Mouse (Mus musculus): ENCODE measurements at regions not wholly inside any gene's neighbourhood (a gene's known extent, or its start where the extent isn't known, plus 50 kb on each side); places are given as distances from the start of the nearest gene placed in this dataset.

GRCm38 (mm10) chr11:57952619-57953018 lies 56.2 kb upstream of the Larp1 start:
- H3K4me3 ChIP-seq (ENCODE audit: low read depth, low read length): no peak overlapping the region
- WGBS: 58% methylated on average over 3 of the region's 3 CpGs
- no peaks in the 10 kb centered on the region for H3K27me3 ChIP-seq (replicated peaks; ENCODE audit: insufficient read depth, low read length)
- DNase-seq (ENCODE audit: low spot score) (no peak), ATAC-seq (no peak)
- H3K9ac ChIP-seq (replicated peaks; ENCODE audit: low read depth): no peak overlapping the region
- H3K4me2 ChIP-seq (replicated peaks; ENCODE audit: low read depth, low read length): no peak overlapping the region
- H3K4me1 ChIP-seq (ENCODE audit: insufficient read depth, low read depth, low read length): no peaks in the 10 kb centered on the region
- TF ChIP-seq CTCF (IDR thresholded peaks at IDR 0.05) (no peak), EP300 (IDR thresholded peaks at IDR 0.05) (no peak)
- H3K36me3 ChIP-seq (ENCODE audit: insufficient read depth, low read length): no peaks in the 10 kb centered on the region
- no peaks in the 10 kb centered on the region for H3K9me3 ChIP-seq (ENCODE audit: low read length)
- no peak overlapping the region for H3K27ac ChIP-seq (ENCODE audit: low read length)

DNA sequence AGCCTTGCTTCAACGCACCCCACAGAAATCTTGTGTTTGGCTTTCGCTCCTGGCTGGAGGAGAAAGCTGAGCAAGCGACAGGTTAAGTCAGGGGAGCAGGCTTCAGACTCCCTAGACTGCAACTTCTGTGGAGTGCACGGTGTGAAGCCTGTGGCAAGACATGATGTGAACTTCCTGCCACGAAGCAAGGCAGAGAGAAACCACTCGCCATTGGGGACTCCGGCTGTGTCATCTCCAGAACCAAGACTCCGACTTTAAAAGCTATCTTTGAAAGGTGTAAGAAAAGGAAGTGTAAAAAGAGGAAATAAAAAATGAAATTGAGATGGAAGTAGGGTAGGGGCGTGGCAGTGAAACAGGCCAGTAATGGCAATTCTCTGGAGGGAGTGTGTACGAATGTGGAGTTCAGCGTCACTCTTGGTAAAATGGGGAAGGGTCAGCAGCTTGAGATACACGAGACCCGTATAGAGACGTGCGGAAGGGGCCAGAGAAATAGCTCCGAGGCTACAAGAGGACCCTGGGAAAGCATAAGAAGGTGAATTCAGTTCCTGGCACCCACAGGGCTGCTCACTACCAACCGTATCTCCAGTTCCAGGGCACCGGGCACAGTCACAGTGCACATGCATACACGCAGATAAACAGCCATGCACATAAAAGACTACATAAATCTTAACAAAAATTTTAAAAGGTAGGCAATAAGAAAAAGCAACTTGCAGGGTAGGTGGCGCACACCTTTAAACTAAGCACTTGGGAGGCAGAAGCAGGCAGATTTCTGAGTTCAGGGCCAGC lies 57.1 kb upstream of the Larp1 start:
- Histone ChIP-seq H3K4me1 (ENCODE audit: insufficient read depth, low read depth, low read length) (no peaks in the 10 kb centered on the region), H3K36me3 (ENCODE audit: insufficient read depth, low read length) (no peaks in the 10 kb centered on the region), H3K9ac (replicated peaks; ENCODE audit: low read depth) (no peak overlapping the region), H3K9me3 (ENCODE audit: low read length) (no peaks in the 10 kb centered on the region), H3K27me3 (replicated peaks; ENCODE audit: insufficient read depth, low read length) (no peaks in the 10 kb centered on the region), H3K4me2 (replicated peaks; ENCODE audit: low read depth, low read length) (no peak overlapping the region), H3K27ac (ENCODE audit: low read length) (no peak overlapping the region), H3K4me3 (ENCODE audit: low read depth, low read length) (no peak overlapping the region)
- no peak for DNase-seq (ENCODE audit: low spot score)
- no peak for TF ChIP-seq CTCF (IDR thresholded peaks at IDR 0.05)
- no peak for ATAC-seq
- 73% methylated on average over 20 of the region's 20 CpGs for WGBS

GRCm38 (mm10) chr11:57950989-57951388 lies 57.9 kb upstream of the Larp1 start:
- H3K27ac ChIP-seq (ENCODE audit: low read length): no peak overlapping the region
- no peak overlapping the region for H3K4me3 ChIP-seq (ENCODE audit: low read depth, low read length)
- 3% methylated on average over 4 of the region's 4 CpGs for WGBS
- peak; percentile 70 for DNase-seq (ENCODE audit: low spot score)
- no peaks in the 10 kb centered on the region for H3K4me1 ChIP-seq (ENCODE audit: insufficient read depth, low read depth, low read length)
- peak; percentile 87 for TF ChIP-seq CTCF (IDR thresholded peaks at IDR 0.05)
- TF ChIP-seq EP300 (IDR thresholded peaks at IDR 0.05): no peak
- ATAC-seq: no peak
- no peaks in the 10 kb centered on the region for H3K9me3 ChIP-seq (ENCODE audit: low read length)
- H3K27me3 ChIP-seq (replicated peaks; ENCODE audit: insufficient read depth, low read length): no peaks in the 10 kb centered on the region
- no peak overlapping the region for H3K9ac ChIP-seq (replicated peaks; ENCODE audit: low read depth)
- no peak overlapping the region for H3K4me2 ChIP-seq (replicated peaks; ENCODE audit: low read depth, low read length)
- H3K36me3 ChIP-seq (ENCODE audit: insufficient read depth, low read length): no peaks in the 10 kb centered on the region

DNA sequence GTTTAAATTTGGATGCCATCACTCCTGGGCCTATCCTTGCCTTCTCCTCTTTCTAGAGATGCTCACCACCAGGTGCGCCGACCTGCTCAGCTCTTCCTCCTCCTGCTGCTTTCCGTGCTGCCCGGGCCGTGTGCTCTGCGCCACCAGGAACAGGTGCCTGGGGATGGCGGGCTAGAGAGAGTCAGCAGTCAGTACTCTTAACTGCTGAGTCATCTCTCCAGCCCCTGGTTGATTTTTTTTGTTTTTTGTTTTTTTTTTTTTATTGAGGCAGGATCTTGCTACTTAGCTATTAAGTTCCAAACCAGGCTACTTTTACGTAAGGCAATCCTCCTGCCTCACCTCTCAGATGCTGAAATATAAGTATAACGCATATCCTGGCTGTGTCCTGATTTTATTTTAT lies 59.8 kb upstream of the Larp1 start:
- H3K27ac ChIP-seq (ENCODE audit: low read length): no peak overlapping the region
- H3K9ac ChIP-seq (replicated peaks; ENCODE audit: low read depth): no peak overlapping the region
- no peaks in the 10 kb centered on the region for H3K36me3 ChIP-seq (ENCODE audit: insufficient read depth, low read length)
- no peak for TF ChIP-seq EP300 (IDR thresholded peaks at IDR 0.05)
- H3K4me2 ChIP-seq (replicated peaks; ENCODE audit: low read depth, low read length): no peak overlapping the region
- no peak overlapping the region for H3K4me3 ChIP-seq (ENCODE audit: low read depth, low read length)
- ATAC-seq (no peak), DNase-seq (ENCODE audit: low spot score) (no peak)
- no peaks in the 10 kb centered on the region for H3K9me3 ChIP-seq (ENCODE audit: low read length)
- H3K27me3 ChIP-seq (replicated peaks; ENCODE audit: insufficient read depth, low read length): no peaks in the 10 kb centered on the region
- WGBS: 56% methylated on average over 9 of the region's 9 CpGs
- no peaks in the 10 kb centered on the region for H3K4me1 ChIP-seq (ENCODE audit: insufficient read depth, low read depth, low read length)

GRCm38 (mm10) chr11:57947347-57947746 lies 61.5 kb upstream of the Larp1 start:
- WGBS: 82% methylated on average over 4 of the region's 4 CpGs

GRCm38 (mm10) chr11:57934391-57934850 lies 74.4 kb upstream of the Larp1 start:
- H3K27ac ChIP-seq (ENCODE audit: low read length): no peak overlapping the region
- peak; percentile 76 for DNase-seq (ENCODE audit: low spot score)
- H3K4me1 ChIP-seq (ENCODE audit: insufficient read depth, low read depth, low read length): no peaks in the 10 kb centered on the region; the same call in 1 of the 2 replicates
- H3K4me3 ChIP-seq (ENCODE audit: low read depth, low read length): no peak overlapping the region
- peak; percentile 97 for TF ChIP-seq CTCF (IDR thresholded peaks at IDR 0.05)
- TF ChIP-seq EP300 (IDR thresholded peaks at IDR 0.05): no peak
- H3K9ac ChIP-seq (replicated peaks; ENCODE audit: low read depth): no peak overlapping the region
- no peaks in the 10 kb centered on the region for H3K9me3 ChIP-seq (ENCODE audit: low read length)
- no peaks in the 10 kb centered on the region for H3K36me3 ChIP-seq (ENCODE audit: insufficient read depth, low read length)
- peak; percentile 73 for ATAC-seq
- WGBS: 10% methylated on average over 13 of the region's 13 CpGs
- 0 out of 2 replicates have a peak overlapping the region, but pooled peaks have one; percentile 33 for H3K4me2 ChIP-seq (replicated peaks; ENCODE audit: low read depth, low read length)
- H3K27me3 ChIP-seq (replicated peaks; ENCODE audit: insufficient read depth, low read length): 0 out of 2 replicates have a peak, but pooled peaks cover 4% of the 10 kb centered on the region

More at GRCm38 (mm10) chr11:57947347-57947746, 61.5 kb upstream of the Larp1 start:
- Histone ChIP-seq H3K4me1 (ENCODE audit: insufficient read depth, low read depth, low read length) (no peaks in the 10 kb centered on the region), H3K9me3 (ENCODE audit: low read length) (no peaks in the 10 kb centered on the region), H3K4me2 (replicated peaks; ENCODE audit: low read depth, low read length) (no peak overlapping the region), H3K4me3 (ENCODE audit: low read depth, low read length) (no peak overlapping the region), H3K27ac (ENCODE audit: low read length) (no peak overlapping the region), H3K9ac (replicated peaks; ENCODE audit: low read depth) (no peak overlapping the region), H3K36me3 (ENCODE audit: insufficient read depth, low read length) (no peaks in the 10 kb centered on the region), H3K27me3 (replicated peaks; ENCODE audit: insufficient read depth, low read length) (no peaks in the 10 kb centered on the region)
- no peak for TF ChIP-seq CTCF (IDR thresholded peaks at IDR 0.05)
- no peak for TF ChIP-seq EP300 (IDR thresholded peaks at IDR 0.05)
- DNase-seq (ENCODE audit: low spot score): no peak
- ATAC-seq: no peak
